Mouse (Mus musculus): ENCODE data around the gene Fgfr1op2.
A peak's percentile ranks its signal among the peaks of the same experiment; 100 is the strongest.

The Fgfr1op2 gene

GRCm38 (mm10) chr6:146630961-146631360 is 54.0 kb downstream of the Fgfr1op2 start:
- peak; percentile 53; the same call in 1 of the 2 replicates for TF ChIP-seq GATA4 (IDR thresholded peaks at IDR 0.05; ENCODE audit: insufficient replicate concordance, low read length)

GRCm38 (mm10) chr6:146631847-146632246 is 54.8 kb downstream of the Fgfr1op2 start:
- TF ChIP-seq GATA4 (IDR thresholded peaks at IDR 0.05; ENCODE audit: insufficient replicate concordance, low read length) = no peak

GRCm38 (mm10) chr6:146632403-146632802 is 55.4 kb downstream of the Fgfr1op2 start:
- TF ChIP-seq GATA4 (IDR thresholded peaks at IDR 0.05; ENCODE audit: insufficient replicate concordance, low read length) = no peak

- TF ChIP-seq GATA4 (IDR thresholded peaks at IDR 0.05; ENCODE audit: insufficient replicate concordance, low read length) = no peak
These were observed 56.1 kb downstream of the Fgfr1op2 start for GRCm38 (mm10) chr6:146633097-146633496.

GRCm38 (mm10) chr6:146633629-146634014 is 56.6 kb downstream of the Fgfr1op2 start:
- TF ChIP-seq GATA4 (IDR thresholded peaks at IDR 0.05; ENCODE audit: insufficient replicate concordance, low read length) = no peak

GRCm38 (mm10) chr6:146634015-146634722 is 57.2 kb downstream of the Fgfr1op2 start:
- TF ChIP-seq GATA4 (IDR thresholded peaks at IDR 0.05; ENCODE audit: insufficient replicate concordance, low read length) = no peak

- TF ChIP-seq GATA4 (IDR thresholded peaks at IDR 0.05; ENCODE audit: insufficient replicate concordance, low read length) = no peak
These were observed 58.0 kb downstream of the Fgfr1op2 start for GRCm38 (mm10) chr6:146634759-146635606.

- no peak for TF ChIP-seq GATA4 (IDR thresholded peaks at IDR 0.05; ENCODE audit: insufficient replicate concordance, low read length)
These were observed 59.5 kb downstream of the Fgfr1op2 start for GRCm38 (mm10) chr6:146636482-146636881.

GRCm38 (mm10) chr6:146640068-146640965 is 63.3 kb downstream of the Fgfr1op2 start:
- TF ChIP-seq GATA4 (IDR thresholded peaks at IDR 0.05; ENCODE audit: insufficient replicate concordance, low read length) = no peak

GRCm38 (mm10) chr6:146640991-146641390 is 64.0 kb downstream of the Fgfr1op2 start:
- no peak for TF ChIP-seq GATA4 (IDR thresholded peaks at IDR 0.05; ENCODE audit: insufficient replicate concordance, low read length)

- TF ChIP-seq GATA4 (IDR thresholded peaks at IDR 0.05; ENCODE audit: insufficient replicate concordance, low read length) = no peak
These were observed 64.7 kb downstream of the Fgfr1op2 start for GRCm38 (mm10) chr6:146641621-146642210.

GRCm38 (mm10) chr6:146642276-146643183 is 65.5 kb downstream of the Fgfr1op2 start, which contains the start of the genes Med21 and Tm7sf3:
Gene Med21, plus strand, starts transcription at chr6:146642547.
Gene Tm7sf3, minus strand, starts transcription at chr6:146642824.
- TF ChIP-seq GATA4 (IDR thresholded peaks at IDR 0.05; ENCODE audit: insufficient replicate concordance, low read length) = no peak; the same call in 1 of the 2 replicates

- TF ChIP-seq GATA4 (IDR thresholded peaks at IDR 0.05; ENCODE audit: insufficient replicate concordance, low read length) = no peak
These were observed 66.2 kb downstream of the Fgfr1op2 start for GRCm38 (mm10) chr6:146643184-146643570.

Data from liver, adult (tissue).